Mouse (Mus musculus): ENCODE results near the gene Apoa2. TPM values are rescaled to one million over a fixed set of nuclear protein-coding genes. Genes with fewer than 3 reads are reported as not detected.

Apoa2 gene
- 1 to 10 TPM; 2.7 to 3.1 TPM for total RNA-seq (2021)

- intact Hi-C loops (cut with DNase I): loop anchor here (5.0 kb wide), 1 partner anchor 102 kb away; the partner anchor contains the start of gene Dedd
- DNase-seq (ENCODE audit: low spot score in 2 of 2): no peak
Observed at GRCm38 (mm10) chr1:171224857-171225256, at the start of gene Apoa2. Gene Apoa2 (plus strand): TSS chr1:171225054.

GRCm38 (mm10) chr1:171179487-171180171, 45.2 kb upstream of the Apoa2 start:
- DNase-seq (ENCODE audit: low spot score in 2 of 2): no peak
- intact Hi-C loops (cut with DNase I): loop anchor here (10.0 kb wide), 1 partner anchor 265 kb away; no protein-coding TSS in a partner anchor

- DNase-seq (ENCODE audit: low spot score in 2 of 2): no peak
- intact Hi-C loops (cut with DNase I): no loop called here
Observed at GRCm38 (mm10) chr1:171183025-171183424, 41.8 kb upstream of the Apoa2 start.

GRCm38 (mm10) chr1:171183620-171184019, 41.2 kb upstream of the Apoa2 start:
- DNase-seq (ENCODE audit: low spot score in 2 of 2): no peak
- intact Hi-C loops (cut with DNase I): no loop called here

GRCm38 (mm10) chr1:171184314-171184713, 40.5 kb upstream of the Apoa2 start:
- no peak for DNase-seq (ENCODE audit: low spot score in 2 of 2)
- intact Hi-C loops (cut with DNase I): no loop called here

DNA sequence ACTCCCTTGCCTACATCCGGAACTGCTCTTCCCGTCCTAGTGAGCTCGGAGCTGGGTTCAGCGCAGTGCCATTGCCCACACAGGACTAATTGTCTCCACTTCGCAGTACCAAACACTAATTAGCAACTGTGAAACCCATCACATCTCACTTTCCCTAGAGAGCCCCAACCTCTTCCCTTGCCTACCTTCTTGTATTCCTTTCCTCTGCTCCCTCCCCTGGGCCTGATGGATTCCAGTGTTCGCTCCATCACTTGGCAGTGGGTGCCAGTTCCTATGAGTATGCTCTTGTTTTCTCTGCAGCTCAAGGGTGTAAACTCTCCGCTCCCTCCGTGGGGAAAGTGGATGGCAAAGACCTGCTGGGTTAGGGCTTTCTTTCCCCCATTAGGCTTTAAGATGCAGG, 39.2 kb upstream of the Apoa2 start:
- intact Hi-C loops (cut with DNase I): no loop called here
- no peak for DNase-seq (ENCODE audit: low spot score in 2 of 2)

DNA sequence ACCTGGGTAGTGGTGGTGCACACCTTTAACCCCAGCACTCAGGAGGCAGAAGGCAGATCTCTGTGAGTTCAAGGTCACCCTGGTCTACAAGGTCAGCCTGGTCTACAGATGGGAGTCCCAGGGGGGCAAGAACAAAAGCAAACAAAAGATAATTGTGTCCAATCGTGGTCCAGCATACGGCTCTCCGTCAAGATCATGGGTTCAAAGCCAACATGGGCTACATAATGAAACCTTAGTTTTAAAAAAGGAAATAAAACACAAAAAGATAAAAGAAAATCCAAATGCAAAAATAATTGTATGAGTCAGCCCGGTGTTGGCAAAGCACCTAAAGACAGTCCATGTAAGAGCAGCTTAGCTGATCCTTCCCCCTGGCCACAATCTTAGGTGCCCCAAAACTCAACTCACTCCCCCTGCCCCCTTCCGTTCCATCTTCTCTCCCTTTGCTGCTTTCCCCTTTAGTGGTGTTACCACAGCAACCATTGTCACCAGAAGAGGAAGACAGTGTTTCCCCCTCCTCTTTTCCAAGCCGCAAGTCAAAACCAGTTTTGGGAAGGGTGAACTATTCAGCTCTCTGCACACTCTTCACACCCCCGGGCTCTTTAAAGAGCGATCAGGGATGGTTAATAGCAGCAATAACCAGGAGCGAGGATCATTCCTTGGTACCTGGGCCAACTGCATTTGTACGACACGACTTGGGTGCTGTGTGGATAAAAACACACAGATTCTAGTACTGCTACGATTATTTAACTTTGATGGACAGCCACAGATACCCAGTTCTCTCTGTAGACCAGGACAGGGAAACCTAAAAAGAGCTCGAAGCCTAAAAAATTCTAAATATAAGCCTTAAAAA, 36.8 kb upstream of the Apoa2 start:
- intact Hi-C loops (cut with DNase I): no loop called here
- DNase-seq (ENCODE audit: low spot score in 2 of 2): no peak

GRCm38 (mm10) chr1:171189046-171189445, 35.8 kb upstream of the Apoa2 start:
- intact Hi-C loops (cut with DNase I): no loop called here

GRCm38 (mm10) chr1:171189476-171190114, 35.3 kb upstream of the Apoa2 start:
- no peak for DNase-seq (ENCODE audit: low spot score in 2 of 2)
- intact Hi-C loops (cut with DNase I): no loop called here

More at GRCm38 (mm10) chr1:171189046-171189445, 35.8 kb upstream of the Apoa2 start:
- no peak for DNase-seq (ENCODE audit: low spot score in 2 of 2)

- intact Hi-C loops (cut with DNase I): no loop called here
- DNase-seq (ENCODE audit: low spot score in 2 of 2): no peak
Observed at GRCm38 (mm10) chr1:171190832-171191231, 34.0 kb upstream of the Apoa2 start.

GRCm38 (mm10) chr1:171192283-171192682, 32.6 kb upstream of the Apoa2 start:
- intact Hi-C loops (cut with DNase I): no loop called here
- no peak for DNase-seq (ENCODE audit: low spot score in 2 of 2)

GRCm38 (mm10) chr1:171193093-171193840, 31.6 kb upstream of the Apoa2 start:
- DNase-seq (ENCODE audit: low spot score in 2 of 2): peak in 1 of 2 experiments; percentile 22
- intact Hi-C loops (cut with DNase I): no loop called here

GRCm38 (mm10) chr1:171193911-171194830, 30.7 kb upstream of the Apoa2 start:
- DNase-seq (ENCODE audit: low spot score in 2 of 2): no peak
- intact Hi-C loops (cut with DNase I): no loop called here

DNA sequence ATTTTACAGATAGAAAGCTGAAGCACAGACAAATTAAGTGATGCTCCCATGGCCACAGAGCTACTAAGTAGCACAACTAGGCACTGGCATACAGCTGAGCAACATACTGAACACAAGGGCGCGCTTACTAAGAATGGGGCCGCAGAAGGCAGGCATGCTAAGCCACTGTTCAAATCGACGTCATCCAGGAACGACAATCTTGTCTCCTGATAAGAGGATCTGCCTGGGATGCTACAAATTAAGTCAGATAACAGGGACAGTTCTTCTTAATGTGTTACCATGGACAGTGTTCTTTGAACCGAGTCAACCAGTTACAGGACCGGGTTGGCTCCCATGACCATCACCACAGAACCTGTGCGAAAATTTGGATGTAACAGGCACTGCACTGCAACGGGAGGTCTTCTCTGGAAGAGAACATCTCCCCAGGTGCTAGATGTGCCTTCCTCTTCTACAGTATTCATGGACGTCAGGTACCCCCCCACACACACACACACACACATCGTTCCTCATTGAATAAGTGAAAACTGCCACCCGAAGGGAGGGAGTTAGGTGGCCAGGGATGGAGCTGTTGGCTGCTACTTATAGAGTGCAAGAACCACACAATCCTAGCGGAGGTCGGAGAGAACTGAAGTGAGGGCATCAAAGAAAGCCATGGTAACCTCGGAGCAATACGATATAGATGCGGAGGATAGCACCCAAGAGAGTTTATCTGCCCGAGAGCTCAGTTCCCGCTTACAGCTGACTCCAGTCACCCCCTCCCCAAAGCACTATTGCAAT, 29.6 kb upstream of the Apoa2 start:
- intact Hi-C loops (cut with DNase I): no loop called here
- no peak for DNase-seq (ENCODE audit: low spot score in 2 of 2)

DNA sequence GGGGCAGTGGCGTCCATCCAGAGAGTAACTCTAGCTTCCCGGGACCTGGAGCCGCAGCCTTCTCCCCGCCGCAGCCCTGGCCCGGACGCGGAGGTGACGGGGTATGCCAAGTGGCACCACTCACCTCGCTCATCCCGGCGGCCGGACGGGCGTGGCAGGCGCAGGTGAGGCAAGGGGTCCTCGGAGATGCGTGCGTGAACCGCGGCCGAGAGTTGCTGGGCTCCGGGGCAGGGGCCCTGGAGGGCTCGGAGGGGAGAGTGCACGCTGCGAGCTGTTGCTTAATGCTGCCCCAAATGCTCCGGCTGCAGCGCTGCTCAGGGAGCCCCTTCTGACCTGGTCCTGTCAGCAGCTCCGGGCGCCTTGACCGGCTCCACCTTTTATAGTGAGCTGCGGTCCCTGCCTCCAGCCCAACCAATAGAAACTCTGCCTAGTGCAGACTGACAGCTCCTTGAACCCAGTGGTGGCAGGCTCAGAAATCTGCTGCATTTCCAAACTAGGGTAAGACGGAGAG, 28.9 kb upstream of the Apoa2 start, which contains the start of gene Pcp4l1:
TSS of gene Pcp4l1 (minus strand) at position 382 of the 511 bp plus-strand sequence.
- intact Hi-C loops (cut with DNase I): no loop called here
- DNase-seq (ENCODE audit: low spot score in 2 of 2): peak; percentile 47 to 77

- no peak for DNase-seq (ENCODE audit: low spot score in 2 of 2)
- intact Hi-C loops (cut with DNase I): no loop called here
Observed at GRCm38 (mm10) chr1:171199532-171199931, 25.3 kb upstream of the Apoa2 start.

DNA sequence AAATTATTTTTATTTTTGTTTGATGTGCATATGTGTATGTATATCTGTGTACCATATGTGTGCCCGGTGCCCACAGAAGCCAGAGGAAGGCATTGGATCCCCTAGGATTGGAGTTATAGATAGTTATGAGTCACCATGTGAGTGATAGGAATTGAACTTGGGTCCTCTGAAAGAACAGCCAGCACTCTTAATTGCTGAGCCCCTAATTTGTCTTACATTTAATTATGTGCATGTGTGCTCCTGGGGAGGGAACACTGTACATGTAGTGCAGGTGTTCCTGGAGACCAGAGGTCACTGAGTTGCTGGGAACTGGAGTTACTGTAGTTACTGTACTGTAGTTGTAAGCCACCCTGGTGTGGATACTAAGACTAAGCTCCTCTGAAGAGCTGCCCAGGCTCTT, 24.1 kb upstream of the Apoa2 start:
- DNase-seq (ENCODE audit: low spot score in 2 of 2): no peak
- intact Hi-C loops (cut with DNase I): no loop called here

Data from left cerebral cortex, postnatal 25 days (tissue).